Mouse (Mus musculus) embryonic stem cell, embryonic (primary cell): ENCODE data around the gene Gnmt.

Source experiments
- CTCF ChIA-PET, 4 experiments: fragments of 300-600 bp in 2 of 4; fragments of 350-600 bp in 2 of 4; sonication (Branson Sonifier 250); formaldehyde crosslinking; loops; one replicate each; lab custom pipeline; 2022; ENCODE audit warnings: inconsistent platforms in 2 of 4; lab: Charles Lee
- POLR2A ChIA-PET, 4 experiments: fragments of 300-600 bp in 2 of 4; fragments of 350-600 bp in 2 of 4; sonication (Branson Sonifier 250); formaldehyde crosslinking; loops; one replicate each; lab custom pipeline; 2022; ENCODE audit warnings: antibody characterized with exemption in 4 of 4, inconsistent platforms in 1 of 4; lab: Charles Lee

Gnmt gene

DNA sequence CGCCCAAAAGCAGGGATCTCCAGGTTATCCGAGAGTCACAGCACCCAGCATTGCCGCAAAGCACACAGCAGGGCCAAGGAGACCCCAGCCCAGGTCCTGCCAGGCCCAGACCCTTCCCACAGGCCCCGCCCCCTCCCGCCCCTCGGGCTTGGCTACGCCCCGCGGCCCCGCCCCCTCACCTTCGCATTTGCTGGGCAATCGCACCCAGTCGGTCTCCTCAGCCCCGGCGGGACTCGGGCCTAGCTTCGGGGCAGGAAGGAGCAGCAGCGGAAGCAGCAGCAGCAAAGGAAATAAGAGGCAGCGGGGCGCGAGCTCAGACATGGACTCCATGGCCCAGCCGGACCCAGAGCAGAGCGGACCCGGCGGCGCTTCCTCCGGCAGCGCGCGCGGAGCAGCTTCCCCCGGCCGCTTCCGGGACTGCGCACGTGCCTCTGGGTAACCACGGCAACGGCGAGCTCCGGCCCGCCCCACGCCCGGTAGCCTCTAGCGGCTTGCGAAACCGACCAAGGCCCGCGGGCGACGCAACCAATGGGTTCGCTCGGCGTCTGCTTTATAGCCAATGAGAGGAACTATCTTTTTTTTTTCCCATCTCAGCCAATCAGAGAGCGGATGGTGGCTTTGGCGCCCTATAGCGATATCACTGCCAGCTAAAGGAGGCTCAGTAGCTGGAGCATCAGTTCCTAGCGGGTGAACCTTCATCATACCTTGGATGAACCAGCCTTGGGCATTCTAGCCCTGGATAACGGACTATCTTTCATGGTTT is 23.0 kb upstream of the Gnmt start, which contains the start of gene Cnpy3:
Gene Cnpy3, minus strand, starts transcription at position 421 of the 763 bp plus-strand sequence.
- ChIA-PET POLR2A (interaction anchor here (0.6 to 15.1 kb wide), 75 partner anchors 9 to 1165 kb away, joined by 3 to 235 read pairs (median 4); partner anchors contain the start of genes 2310039H08Rik (in 3 of the 4), Bicral (in 3 of the 4), Ptcra (in 3 of the 4) and Ppp2r5d (in 2 of the 4)), CTCF (interaction anchor here (0.6 to 1.6 kb wide), 17 partner anchors 9 to 1963 kb away, joined by 3 to 16 read pairs (median 4); partner anchors contain the start of genes Rpl7l1 (in 1 of the 4) and Tbcc (in 1 of the 4))

DNA sequence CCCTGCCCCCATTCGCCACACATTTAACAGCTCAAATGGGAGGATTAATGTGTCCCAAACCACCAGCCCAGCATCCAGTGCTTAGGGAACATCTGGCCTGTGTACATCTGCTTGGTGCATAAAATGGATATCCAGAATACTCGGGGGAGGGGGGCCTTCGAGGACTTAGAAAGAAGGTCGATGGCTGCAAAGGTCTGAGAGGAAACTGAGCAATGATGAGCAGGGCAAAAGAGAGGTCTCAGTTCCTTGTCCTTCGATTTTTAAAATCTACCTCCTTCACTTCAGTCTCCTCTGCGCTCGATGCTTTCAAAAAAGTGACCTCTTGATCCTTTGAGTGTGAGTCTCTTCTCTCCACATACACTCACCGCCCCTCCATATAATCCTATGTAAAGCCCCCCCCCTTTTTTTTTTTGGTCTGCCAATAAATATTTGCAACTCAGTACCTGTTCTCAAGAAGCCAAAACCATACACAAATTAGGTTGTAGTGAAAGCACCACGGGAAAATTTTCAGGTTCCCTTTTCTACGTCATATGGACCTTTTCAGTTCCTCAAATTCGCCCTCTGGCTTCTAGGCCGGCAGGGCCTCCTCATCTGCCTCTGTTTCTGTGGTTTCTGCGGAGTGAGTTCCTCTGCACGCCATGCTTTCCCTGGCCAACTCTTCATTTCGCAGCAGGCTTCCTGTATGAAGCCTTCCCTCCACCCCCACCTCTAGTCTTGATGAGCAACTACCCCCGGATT is 22.3 kb upstream of the Gnmt start:
- CTCF ChIA-PET = interaction anchor here in 3 of 4 experiments (0.6 to 1.6 kb wide), 13 partner anchors 10 to 1225 kb away, joined by 3 to 16 read pairs (median 4); partner anchors contain the start of genes Rpl7l1 (in 1 of the 3) and Tbcc (in 1 of the 3)

DNA sequence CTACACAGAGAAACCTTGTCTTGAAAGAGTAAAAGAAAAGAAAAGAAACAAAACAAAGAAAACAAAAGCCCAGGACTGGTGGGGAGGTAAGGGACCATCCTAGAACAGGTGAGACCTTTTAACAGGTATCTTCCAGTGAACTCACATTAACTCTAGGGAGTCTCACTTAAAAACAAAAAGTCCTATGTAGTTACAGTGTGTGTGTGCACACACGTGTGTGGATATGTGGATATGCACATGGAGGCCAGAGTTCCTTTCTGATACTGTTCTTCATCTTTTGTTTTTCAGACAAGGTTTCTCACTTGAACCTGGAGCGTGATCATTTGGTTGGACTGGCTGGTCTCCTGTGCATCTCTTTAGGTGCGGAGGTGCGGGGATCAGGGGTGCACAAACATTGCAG is 21.6 kb upstream of the Gnmt start:
- ChIA-PET CTCF (no interaction called here), POLR2A (interaction anchor here in 1 of 4 experiments (15.1 kb wide), 1 partner anchor 24 kb away, joined by 235 read pairs; the partner anchor contains the start of gene 2310039H08Rik)

More for the DNA sequence above, 22.3 kb upstream of the Gnmt start:
- POLR2A ChIA-PET = interaction anchor here (0.7 to 15.1 kb wide), 58 partner anchors 8 to 1164 kb away, joined by 3 to 235 read pairs (median 6); partner anchors contain the start of genes 2310039H08Rik (in 3 of the 4), Ppp2r5d (in 2 of the 4), Ptcra (in 2 of the 4) and Rpl7l1 (in 2 of the 4)

- ChIA-PET CTCF (no interaction called here), POLR2A (interaction anchor here in 1 of 4 experiments (1.5 to 2.5 kb wide), 2 partner anchors 23 to 141 kb away, joined by 10 to 11 read pairs; partner anchors contain the start of genes 2310039H08Rik and Tbcc)
These were observed 20.3 kb upstream of the Gnmt start for GRCm38 (mm10) chr17:46749282-46749681.

DNA sequence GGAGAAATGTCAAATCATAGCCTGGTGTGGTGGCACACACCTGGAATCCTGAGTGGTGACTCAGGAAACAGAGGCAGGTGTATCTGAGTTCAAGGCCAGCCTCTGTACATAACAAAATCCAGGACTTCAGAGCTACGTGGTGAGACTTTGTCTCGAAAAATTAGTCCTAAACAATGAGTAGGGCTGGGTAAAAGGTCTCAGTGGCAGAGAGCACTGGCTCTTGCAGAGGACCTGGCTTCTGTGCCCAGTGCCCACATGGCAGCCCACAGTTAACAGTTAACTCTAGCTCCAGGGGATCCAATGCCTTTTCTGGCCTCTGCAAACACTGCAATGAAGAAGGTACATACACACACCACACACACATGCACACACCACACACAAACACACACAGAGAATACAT is 18.8 kb upstream of the Gnmt start:
- ChIA-PET POLR2A (interaction anchor here in 2 of 4 experiments (0.7 to 2.5 kb wide), 5 partner anchors 12 to 100 kb away, joined by 3 to 11 read pairs (median 4); partner anchors contain the start of gene 2310039H08Rik (in 1 of the 2)), CTCF (interaction anchor here in 2 of 4 experiments (0.6 to 1.6 kb wide), 3 partner anchors 11 to 221 kb away, joined by 3 to 11 read pairs (median 5); no protein-coding TSS in a partner anchor)

- CTCF ChIA-PET = interaction anchor here in 2 of 4 experiments (0.6 to 1.6 kb wide), 3 partner anchors 11 to 220 kb away, joined by 3 to 11 read pairs (median 5); no protein-coding TSS in a partner anchor
- POLR2A ChIA-PET = interaction anchor here in 2 of 4 experiments (0.7 to 2.5 kb wide), 5 partner anchors 13 to 100 kb away, joined by 3 to 11 read pairs (median 4); partner anchors contain the start of gene 2310039H08Rik (in 1 of the 2)
These were observed 18.3 kb upstream of the Gnmt start for GRCm38 (mm10) chr17:46747234-46747633.

DNA sequence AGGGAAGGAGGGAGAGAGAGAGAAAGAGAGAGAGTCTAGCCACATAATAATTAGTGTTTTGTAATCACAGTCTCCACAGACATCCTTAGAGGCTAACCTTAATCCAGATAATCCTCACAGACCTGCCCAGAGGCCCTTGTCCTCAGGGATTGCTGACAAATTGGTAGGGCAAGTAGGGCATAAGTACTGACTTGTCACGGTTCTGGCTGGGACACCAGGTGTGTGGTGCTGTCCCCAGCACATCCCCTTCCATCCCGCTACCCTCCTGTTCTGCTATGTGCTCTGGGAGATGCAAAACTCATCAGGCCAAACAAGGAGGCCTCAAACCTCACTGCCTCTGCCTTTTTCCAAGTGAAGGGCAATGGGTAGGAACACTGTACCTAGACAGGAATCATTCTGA is 16.5 kb upstream of the Gnmt start:
- ChIA-PET CTCF (no interaction called here), POLR2A (no interaction called here)

- ChIA-PET CTCF (interaction anchor here in 1 of 4 experiments (0.7 kb wide), 1 partner anchor 9 kb away, joined by 3 read pairs; the partner anchor contains the start of gene Cnpy3), POLR2A (interaction anchor here in 3 of 4 experiments (0.6 to 3.0 kb wide), 10 partner anchors 9 to 39 kb away, joined by 3 to 15 read pairs (median 4); partner anchors contain the start of genes Cnpy3 (in 3 of the 3), 2310039H08Rik (in 1 of the 3) and Rpl7l1 (in 1 of the 3))
These were observed 14.0 kb upstream of the Gnmt start for GRCm38 (mm10) chr17:46742986-46743385.

- CTCF ChIA-PET = interaction anchor here in 1 of 4 experiments (0.9 kb wide), 1 partner anchor 10 kb away, joined by 5 read pairs; no protein-coding TSS in a partner anchor
- POLR2A ChIA-PET = interaction anchor here in 1 of 4 experiments (3.0 kb wide), 1 partner anchor 11 kb away, joined by 15 read pairs; the partner anchor contains the start of gene Cnpy3
These were observed 12.3 kb upstream of the Gnmt start for GRCm38 (mm10) chr17:46741305-46741704.

GRCm38 (mm10) chr17:46736160-46736559 is 7.2 kb upstream of the Gnmt start:
- CTCF ChIA-PET = interaction anchor here (0.5 to 1.3 kb wide), 35 partner anchors 8 to 251 kb away, joined by 3 to 9 read pairs (median 4); partner anchors contain the start of genes 2310039H08Rik (in 2 of the 4), Cnpy3 (in 1 of the 4), Klhdc3 (in 1 of the 4) and Ppp2r5d (in 1 of the 4)
- POLR2A ChIA-PET = interaction anchor here (0.5 to 1.9 kb wide), 23 partner anchors 8 to 773 kb away, joined by 3 to 9 read pairs (median 3); partner anchors contain the start of genes 2310039H08Rik (in 2 of the 4), Cnpy3 (in 2 of the 4), Tbcc (in 2 of the 4) and Bicral (in 1 of the 4)

- CTCF ChIA-PET = interaction anchor here in 3 of 4 experiments (0.6 to 1.0 kb wide), 3 partner anchors 10 to 30 kb away, joined by 3 read pairs; partner anchors contain the start of gene Ppp2r5d (in 1 of the 3)
- POLR2A ChIA-PET = interaction anchor here in 2 of 4 experiments (1.0 to 2.5 kb wide), 2 partner anchors 20 to 47 kb away, joined by 3 to 9 read pairs; partner anchors contain the start of gene Rpl7l1 (in 1 of the 2)
These were observed 6.3 kb upstream of the Gnmt start for GRCm38 (mm10) chr17:46735287-46735686.

- ChIA-PET CTCF (interaction anchor here in 3 of 4 experiments (0.5 to 1.6 kb wide), 7 partner anchors 9 to 261 kb away, joined by 3 to 8 read pairs (median 3); no protein-coding TSS in a partner anchor), POLR2A (interaction anchor here (0.8 to 2.5 kb wide), 11 partner anchors 9 to 157 kb away, joined by 3 to 9 read pairs (median 4); partner anchors contain the start of genes 2310039H08Rik (in 1 of the 4), Ppp2r5d (in 1 of the 4) and Rpl7l1 (in 1 of the 4))
These were observed 5.1 kb upstream of the Gnmt start for GRCm38 (mm10) chr17:46734055-46734454.

DNA sequence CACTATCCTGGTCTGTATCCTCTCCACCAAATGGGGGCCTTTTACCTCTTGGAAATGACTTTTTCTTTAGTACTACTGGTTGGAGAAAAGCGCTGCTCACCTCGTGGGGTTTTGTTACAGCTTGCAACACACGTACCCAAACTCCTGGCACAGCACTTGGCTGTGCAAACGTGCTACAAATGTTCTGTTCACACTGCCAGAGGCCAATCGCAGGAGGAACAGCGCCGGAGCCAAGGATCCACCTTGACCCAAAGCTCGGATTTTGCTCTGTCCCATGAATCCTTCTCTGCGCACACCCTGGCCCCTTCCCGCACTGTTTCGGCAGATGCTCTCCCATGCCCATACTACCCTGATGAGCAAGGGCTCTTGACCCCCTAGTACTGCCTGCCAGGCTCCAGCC is 472 bp downstream of the Gnmt start:
- POLR2A ChIA-PET = interaction anchor here in 3 of 4 experiments (0.5 to 2.0 kb wide), 10 partner anchors 8 to 130 kb away, joined by 3 to 10 read pairs (median 4); partner anchors contain the start of genes 2310039H08Rik (in 2 of the 3), Ppp2r5d (in 2 of the 3), Bicral (in 1 of the 3) and Cnpy3 (in 1 of the 3)
- CTCF ChIA-PET = interaction anchor here in 2 of 4 experiments (0.6 to 1.0 kb wide), 2 partner anchors 99 to 135 kb away, joined by 3 read pairs; partner anchors contain the start of gene Ptk7 (in 1 of the 2)

GRCm38 (mm10) chr17:46728021-46728420 is 947 bp downstream of the Gnmt start:
- ChIA-PET CTCF (interaction anchor here in 3 of 4 experiments (0.6 to 1.9 kb wide), 5 partner anchors 18 to 236 kb away, joined by 3 to 8 read pairs (median 3); partner anchors contain the start of gene Tbcc (in 1 of the 3)), POLR2A (interaction anchor here in 2 of 4 experiments (0.8 to 2.0 kb wide), 10 partner anchors 8 to 120 kb away, joined by 3 to 10 read pairs (median 4); partner anchors contain the start of genes 2310039H08Rik (in 2 of the 2), Ppp2r5d (in 2 of the 2) and Cnpy3 (in 1 of the 2))

- POLR2A ChIA-PET = interaction anchor here in 3 of 4 experiments (0.6 to 2.0 kb wide), 9 partner anchors 10 to 179 kb away, joined by 3 to 10 read pairs (median 4); partner anchors contain the start of genes 2310039H08Rik (in 1 of the 3) and Ppp2r5d (in 1 of the 3)
- CTCF ChIA-PET = interaction anchor here in 3 of 4 experiments (0.6 to 1.9 kb wide), 11 partner anchors 9 to 298 kb away, joined by 3 to 9 read pairs (median 4); partner anchors contain the start of genes Bicral (in 1 of the 3), Crip3 (in 1 of the 3) and Tbcc (in 1 of the 3)
These were observed 1.7 kb downstream of the Gnmt start for GRCm38 (mm10) chr17:46727271-46727670.
